Mouse (Mus musculus) heart, adult 2 months (tissue): ENCODE measurements around the gene Adamtsl1.

Experiments used
- CTCF ChIP-seq: fragments of 200-600 bp; IDR thresholded peaks from 2 replicates; pipeline ENCODE4 v1.8.1; 2022; ENCODE audit warnings: antibody characterized with exemption, mild to moderate bottlenecking, moderate library complexity
- EP300 ChIP-seq: fragments of 200-500 bp; IDR thresholded peaks from 2 replicates; pipeline ENCODE4 v1.6.1; 2011; ENCODE audit warnings: low read depth, low read length, control low read depth; ENCODE audit not compliant: insufficient read depth
- POLR2A ChIP-seq: fragments of 200-500 bp; IDR thresholded peaks from 2 replicates; pipeline ENCODE4 v1.6.1; 2011; ENCODE audit warnings: mild to moderate bottlenecking, low read depth, low read length, control low read depth; ENCODE audit not compliant: insufficient read depth

DNA sequence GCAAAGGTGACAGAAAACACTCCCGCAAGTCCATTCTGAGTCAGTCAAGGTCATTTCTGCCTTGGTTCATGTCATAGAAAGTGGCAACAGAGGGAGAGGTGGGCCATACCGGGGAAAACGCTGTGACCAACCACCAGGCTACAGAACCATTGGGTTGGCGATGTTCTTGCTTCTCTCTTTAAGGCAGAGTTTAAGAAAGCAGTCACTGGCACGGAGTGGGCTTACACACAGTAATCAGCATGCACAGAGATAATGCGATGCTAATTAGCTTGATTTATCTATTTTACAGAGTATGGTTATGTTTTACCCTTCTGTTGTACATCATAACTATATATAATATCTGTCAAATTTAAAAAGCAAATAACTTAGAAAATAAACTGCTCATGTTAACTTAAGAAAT is 531.5 kb downstream of the Adamtsl1 start:
- TF ChIP-seq CTCF: no peak
- TF ChIP-seq POLR2A: no peak
- TF ChIP-seq EP300: no peak
